Mouse (Mus musculus): ENCODE measurements around the gene Fsd1l. TPM values are rescaled to one million over a fixed set of nuclear protein-coding genes. Genes with fewer than 3 reads are reported as not detected.

Fsd1l gene
- polyA plus RNA-seq, 1 experiment from 2014 or later = 1.5 TPM

Other genes with a start within 250 kb of the Fsd1l start
- 14.0 and 14.1 TPM in 2 replicates for gene Slc44a1, start 191.1 kb upstream of the Fsd1l start, polyA plus RNA-seq (2016; fragmentation: Nextera tagmentation; extraction: Ambion mirVana)
- 6.1 and 7.0 TPM in 2 replicates for gene Fktn, start 82.5 kb downstream of the Fsd1l start, polyA plus RNA-seq (2016; fragmentation: Nextera tagmentation; extraction: Ambion mirVana)
- not detected in 2 replicates for gene Tal2, start 148.2 kb downstream of the Fsd1l start, polyA plus RNA-seq (2016; fragmentation: Nextera tagmentation; extraction: Ambion mirVana)
- 3.0 and 3.3 TPM in 2 replicates for gene Tmem38b, start 194.6 kb downstream of the Fsd1l start, polyA plus RNA-seq (2016; fragmentation: Nextera tagmentation; extraction: Ambion mirVana)

All from liver, embryonic 12.5 days (tissue).